Mouse (Mus musculus): ENCODE measurements around the gene Ccdc58.

- TF ChIP-seq CTCF (conservative IDR thresholded peaks at IDR 0.05; ENCODE audit: low read length) (no peak), POU5F1 (IDR thresholded peaks at IDR 0.05; ENCODE audit: borderline replicate concordance, low read length) (no peak), NANOG (IDR thresholded peaks at IDR 0.05; ENCODE audit: borderline replicate concordance, low read length) (no peak)
Measured at GRCm38 (mm10) chr16:36089065-36089464, 17.6 kb downstream of the Ccdc58 start.

Measured in E14TG2a.4 (cell line).